Mouse (Mus musculus) spleen, adult 2 months (tissue): ENCODE results near the gene Ppp2r2c.

Experiments
- CTCF ChIP-seq: fragments of 200-500 bp; IDR thresholded peaks from 2 replicates; pipeline ENCODE4 v1.5.1; 2011; ENCODE audit warnings: mild to moderate bottlenecking, inconsistent platforms; ENCODE audit not compliant: insufficient read depth, insufficient read length, insufficient replicate concordance; ENCODE audit errors: extremely low read depth
- POLR2A ChIP-seq: fragments of 200-500 bp; IDR thresholded peaks from 2 replicates; pipeline ENCODE4 v1.6.1; 2011; ENCODE audit warnings: low read depth, low read length, inconsistent platforms

- TF ChIP-seq CTCF = no peak
- TF ChIP-seq POLR2A = no peak
Measured at GRCm38 (mm10) chr5:36918016-36918415, 49.7 kb downstream of the Ppp2r2c start.
